Mouse (Mus musculus) C2C12 (cell line): ENCODE measurements around the gene Zic4. TPM values are rescaled to one million over a fixed set of nuclear protein-coding genes. Genes with fewer than 3 reads are reported as not detected.

Experiments
- H3K27me3 ChIP-seq: one replicate; pipeline ENCODE4 v1.6.1; 2011; ENCODE audit not compliant: control insufficient read depth, insufficient read depth, insufficient read length
- H3K36me3 ChIP-seq: one replicate; pipeline ENCODE4 v1.6.1; 2011; ENCODE audit not compliant: control insufficient read depth, insufficient read depth
- H3K4me3 ChIP-seq: one replicate; pipeline ENCODE4 v1.5.1; 2011; ENCODE audit warnings: mild to moderate bottlenecking, control low read depth; ENCODE audit not compliant: poor library complexity, insufficient read depth, severe bottlenecking
- H3K79me2 ChIP-seq: one replicate; pipeline ENCODE4 v1.6.1; 2011; ENCODE audit not compliant: control insufficient read depth, insufficient read depth
- H3K79me3 ChIP-seq: one replicate; pipeline ENCODE4 v1.6.1; 2011; ENCODE audit warnings: low read depth, control low read depth
- H3ac ChIP-seq: one replicate; pipeline ENCODE3; 2011; ENCODE audit warnings: low read depth; ENCODE audit not compliant: control insufficient read depth, insufficient read length
- CEBPB ChIP-seq: IDR thresholded peaks from one replicate; pipeline ENCODE4 v1.6.1; 2011; ENCODE audit warnings: low read depth, mild to moderate bottlenecking, control low read depth, moderate library complexity
- CTCF ChIP-seq: IDR thresholded peaks from one replicate; pipeline ENCODE4 v1.5.1; 2011; ENCODE audit not compliant: control insufficient read depth, insufficient read depth, insufficient read length
- FOSL1 ChIP-seq: IDR thresholded peaks from one replicate; pipeline ENCODE4 v1.8.0; 2011; ENCODE audit warnings: mild to moderate bottlenecking, low read length; ENCODE audit not compliant: poor library complexity, insufficient read depth, severe bottlenecking
- MAX ChIP-seq: IDR thresholded peaks from one replicate; pipeline ENCODE4 v1.6.1; 2011; ENCODE audit warnings: mild to moderate bottlenecking, control low read depth
- MYOD1 ChIP-seq: IDR thresholded peaks from one replicate; pipeline ENCODE4 v1.6.1; 2011; ENCODE audit warnings: low read depth; ENCODE audit not compliant: control insufficient read depth, insufficient read length
- MYOG ChIP-seq: IDR thresholded peaks from one replicate; pipeline ENCODE4 v1.6.1; 2011; ENCODE audit not compliant: control insufficient read depth, insufficient read length; ENCODE audit errors: extremely low read depth
- USF1 ChIP-seq: IDR thresholded peaks from one replicate; pipeline ENCODE4 v1.6.1; 2011; ENCODE audit warnings: low read depth, mild to moderate bottlenecking, control low read depth, moderate library complexity
- polyA plus RNA-seq: library from polyadenylated mRNA; unstranded; fragments of >200 nt; fragmentation: generic; extraction: Trizol; gene quantifications from one replicate; pipeline ENCODE4 v1.2.1, GENCODE M21; 2012; ENCODE audit warnings: missing spikeins

The Zic4 gene
- polyA plus RNA-seq, 1 experiment: 0.99 TPM

DNA sequence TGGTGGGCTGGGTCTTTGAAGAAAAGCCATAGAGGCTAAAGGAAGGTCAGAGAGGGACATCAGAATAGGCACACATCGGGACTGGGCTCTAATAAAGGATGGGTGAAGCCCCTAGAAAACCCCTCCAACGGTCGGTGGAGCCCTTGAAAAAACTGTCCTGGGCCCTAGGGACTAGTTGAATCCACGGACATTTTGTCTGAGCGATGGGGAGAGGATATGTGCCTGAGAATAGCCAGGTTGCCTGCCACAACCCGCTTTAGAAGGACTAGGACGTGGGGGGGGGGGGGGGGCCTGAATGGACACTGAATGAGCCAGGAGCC, 7.0 kb upstream of the Zic4 start:
- no peak for TF ChIP-seq CEBPB
- no peak for TF ChIP-seq MYOD1
- TF ChIP-seq FOSL1: no peak
- no peak for TF ChIP-seq MYOG
- no peak for TF ChIP-seq USF1
- no peak for TF ChIP-seq CTCF
- TF ChIP-seq MAX: no peak
- H3K36me3 ChIP-seq: no peaks in the 10 kb centered on the region
- H3K4me3 ChIP-seq: no peak overlapping the region
- no peaks in the 10 kb centered on the region for H3K79me2 ChIP-seq
- no peak overlapping the region for H3ac ChIP-seq
- H3K27me3 ChIP-seq: no peaks in the 10 kb centered on the region
- H3K79me3 ChIP-seq: no peaks in the 10 kb centered on the region

DNA sequence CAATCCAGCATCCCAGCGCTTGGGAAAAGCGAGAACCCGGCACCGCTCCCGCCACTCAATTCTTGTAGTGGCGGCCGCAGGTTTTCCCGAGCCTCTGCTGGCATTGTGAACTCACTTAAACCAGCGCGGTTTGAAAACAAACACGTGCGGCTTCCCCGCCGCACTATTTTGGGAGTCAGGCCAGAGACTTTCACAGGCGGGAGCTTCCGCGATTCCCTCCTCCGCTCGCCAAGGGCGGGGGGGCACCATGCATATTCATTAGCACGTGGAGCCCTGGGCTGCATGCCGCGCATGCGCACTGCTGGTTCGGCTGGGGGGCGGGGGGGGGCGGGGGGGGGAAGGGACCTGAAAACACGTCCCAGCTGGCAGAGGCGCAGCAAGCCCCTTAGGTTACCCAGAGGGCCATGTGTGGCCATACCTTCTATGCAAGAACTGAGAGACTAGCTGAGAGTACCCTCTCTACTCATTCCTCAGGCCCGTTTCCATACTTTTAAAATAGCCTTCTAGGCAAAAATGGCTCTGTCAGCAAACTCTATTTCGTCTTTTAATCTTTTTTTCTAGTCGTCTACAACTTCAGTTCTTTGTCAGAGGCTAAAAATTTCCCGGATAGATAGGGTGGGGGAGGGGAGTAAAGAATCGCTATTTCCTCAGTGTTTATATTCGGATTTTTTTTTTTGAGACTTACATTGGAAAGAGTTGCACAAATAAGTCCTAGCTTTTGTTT, 6.4 kb upstream of the Zic4 start:
- Histone ChIP-seq H3K4me3 (no peak overlapping the region), H3K27me3 (no peaks in the 10 kb centered on the region)
- TF ChIP-seq MYOG (no peak), FOSL1 (no peak), CTCF (no peak), MAX (no peak), MYOD1 (no peak), CEBPB (no peak), USF1 (no peak)

DNA sequence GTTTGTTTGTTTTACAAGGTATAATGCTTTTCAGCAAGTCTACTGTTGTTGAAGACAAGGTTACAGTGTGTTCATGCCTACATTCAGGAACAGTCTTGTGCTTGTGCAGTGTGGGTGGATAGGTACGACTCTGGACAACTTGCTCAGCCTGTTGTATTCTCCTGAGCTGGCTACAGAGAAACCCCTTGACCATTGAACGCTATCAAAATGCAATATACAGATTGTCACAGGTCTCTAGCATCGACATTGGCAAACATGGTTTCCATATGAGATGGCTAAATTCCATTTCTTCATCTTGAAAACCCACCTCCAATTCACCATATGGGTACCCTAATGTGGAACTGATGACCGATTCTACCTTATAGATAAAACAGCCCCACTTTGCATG, 5.9 kb upstream of the Zic4 start:
- Histone ChIP-seq H3K79me2 (no peaks in the 10 kb centered on the region), H3K36me3 (no peaks in the 10 kb centered on the region), H3K79me3 (no peaks in the 10 kb centered on the region), H3K4me3 (no peak overlapping the region), H3ac (no peak overlapping the region), H3K27me3 (no peaks in the 10 kb centered on the region)
- TF ChIP-seq USF1: no peak
- TF ChIP-seq FOSL1: no peak
- no peak for TF ChIP-seq CEBPB

More for the DNA sequence above, 6.4 kb upstream of the Zic4 start:
- Histone ChIP-seq H3K79me2 (no peaks in the 10 kb centered on the region), H3K36me3 (no peaks in the 10 kb centered on the region), H3ac (no peak overlapping the region), H3K79me3 (no peaks in the 10 kb centered on the region)

DNA sequence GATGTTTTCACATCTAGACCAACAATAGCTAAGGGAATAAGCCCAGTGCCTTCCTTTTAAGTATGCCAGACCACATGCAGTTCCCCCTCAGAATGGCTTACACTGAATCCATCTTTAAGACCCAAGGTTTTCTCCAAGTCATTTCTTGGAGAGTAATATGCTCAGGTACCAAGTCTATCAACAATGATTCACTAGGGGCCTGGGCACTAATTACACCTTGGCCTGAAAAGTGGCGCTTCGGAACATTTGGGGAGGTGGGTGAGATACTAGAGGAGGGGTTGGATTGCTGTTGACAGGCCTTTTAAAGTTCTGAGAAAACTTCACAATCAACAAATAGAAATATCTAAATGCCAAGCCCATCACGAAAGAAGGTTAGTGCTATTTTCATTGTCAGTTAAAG, 4.9 kb upstream of the Zic4 start:
- H3K4me3 ChIP-seq: no peak overlapping the region
- no peaks in the 10 kb centered on the region for H3K27me3 ChIP-seq
- H3K79me3 ChIP-seq: no peaks in the 10 kb centered on the region
- no peak for TF ChIP-seq FOSL1
- no peaks in the 10 kb centered on the region for H3K79me2 ChIP-seq
- H3ac ChIP-seq: no peak overlapping the region
- no peaks in the 10 kb centered on the region for H3K36me3 ChIP-seq

DNA sequence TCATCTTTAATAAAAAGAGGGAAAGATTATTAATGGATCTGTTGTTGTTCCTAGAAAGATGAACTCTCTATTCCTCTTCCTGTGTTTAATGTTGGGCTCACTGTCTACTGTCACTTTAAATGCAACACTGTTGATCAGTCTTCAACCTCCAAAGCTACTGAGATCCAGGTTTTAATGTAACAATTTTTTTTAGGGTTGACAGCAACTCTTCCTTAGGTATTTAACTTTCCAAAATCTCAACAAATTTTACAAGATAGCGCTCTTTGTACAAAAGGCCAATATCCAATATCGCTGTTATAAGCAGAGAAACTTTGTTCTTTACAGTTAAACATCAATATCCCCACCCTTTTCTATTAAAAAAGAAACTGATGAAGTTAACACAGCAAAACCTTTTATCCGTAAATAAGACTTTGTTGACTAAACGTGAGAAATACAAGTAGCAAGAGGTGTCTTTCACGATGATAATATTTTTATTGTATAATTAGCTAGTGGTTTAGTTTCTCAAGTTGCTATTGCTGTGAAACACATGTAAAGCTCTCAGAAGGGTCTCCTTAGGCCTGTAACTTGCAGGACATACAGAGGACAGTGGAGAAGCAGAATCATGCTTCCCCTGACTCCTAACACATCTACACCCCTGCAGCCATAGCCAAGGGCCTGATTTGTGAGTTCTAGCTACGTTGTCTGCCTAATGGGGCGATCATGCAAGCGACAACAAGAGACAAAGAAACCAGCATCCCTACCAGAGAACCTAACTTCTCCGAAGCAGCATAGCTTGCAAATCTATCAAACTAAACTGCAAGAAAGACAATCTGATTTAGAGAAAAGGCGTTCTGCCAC, 3.1 kb upstream of the Zic4 start:
- no peaks in the 10 kb centered on the region for H3K36me3 ChIP-seq
- TF ChIP-seq CTCF (no peak), FOSL1 (no peak), MYOG (no peak), MAX (no peak)
- peaks cover 6% of the 10 kb centered on the region for H3K79me2 ChIP-seq
- H3K27me3 ChIP-seq: no peaks in the 10 kb centered on the region
- H3K4me3 ChIP-seq: no peak overlapping the region
- no peak overlapping the region for H3ac ChIP-seq
- no peaks in the 10 kb centered on the region for H3K79me3 ChIP-seq

DNA sequence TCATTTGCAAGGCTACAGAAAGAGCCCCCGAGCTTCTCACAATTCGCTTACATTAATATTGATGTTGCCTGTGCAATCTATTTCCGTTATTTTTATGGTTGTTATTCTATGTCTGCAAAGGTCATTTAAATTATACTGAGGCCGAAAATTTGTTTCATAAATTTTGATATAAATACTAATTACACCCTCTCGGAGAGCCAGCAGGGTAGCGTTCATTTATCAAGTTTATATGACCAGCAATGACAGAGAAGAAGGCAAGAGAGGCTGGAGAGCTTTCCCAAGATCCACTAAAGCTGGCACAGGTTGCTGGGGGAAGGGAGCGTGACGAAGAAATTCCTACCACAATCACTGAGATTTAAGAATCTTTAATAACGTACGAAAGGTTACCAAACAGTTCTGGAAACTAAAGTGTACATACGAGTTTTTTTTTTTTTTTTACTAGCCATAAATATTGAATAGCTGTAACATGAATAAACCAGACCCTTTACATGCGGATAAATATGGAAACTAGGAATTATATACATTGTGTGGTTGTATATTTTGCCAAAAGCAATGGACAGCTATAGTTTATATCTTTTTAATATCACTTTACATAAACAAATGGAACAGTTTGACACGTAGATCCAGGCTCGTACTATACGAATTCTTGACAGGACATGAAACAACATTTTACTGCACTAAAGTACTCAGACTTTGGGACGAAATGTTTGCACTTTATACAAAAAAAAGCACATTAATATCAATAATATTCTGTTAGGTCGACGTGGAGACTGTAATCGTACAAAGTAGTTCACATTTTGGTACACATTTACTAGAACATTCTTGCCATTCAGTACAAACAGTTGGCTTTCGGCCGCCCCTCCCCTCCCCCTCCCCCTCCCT, 1.8 kb upstream of the Zic4 start:
- Histone ChIP-seq H3K27me3 (no peaks in the 10 kb centered on the region), H3K36me3 (no peaks in the 10 kb centered on the region), H3K79me2 (peaks cover 6% of the 10 kb centered on the region), H3K4me3 (no peak overlapping the region), H3K79me3 (no peaks in the 10 kb centered on the region), H3ac (no peak overlapping the region)
- TF ChIP-seq MAX (no peak), USF1 (no peak), CEBPB (no peak), MYOG (no peak), CTCF (no peak), FOSL1 (no peak), MYOD1 (no peak)
